Mouse (Mus musculus): ENCODE measurements around the gene Rrp1. TPM values are rescaled to one million over a fixed set of nuclear protein-coding genes. Genes with fewer than 3 reads are reported as not detected.

The Rrp1 gene
- total and polyA plus RNA-seq, 3 experiments, result 273 to 417 TPM; not detected in 1

DNA sequence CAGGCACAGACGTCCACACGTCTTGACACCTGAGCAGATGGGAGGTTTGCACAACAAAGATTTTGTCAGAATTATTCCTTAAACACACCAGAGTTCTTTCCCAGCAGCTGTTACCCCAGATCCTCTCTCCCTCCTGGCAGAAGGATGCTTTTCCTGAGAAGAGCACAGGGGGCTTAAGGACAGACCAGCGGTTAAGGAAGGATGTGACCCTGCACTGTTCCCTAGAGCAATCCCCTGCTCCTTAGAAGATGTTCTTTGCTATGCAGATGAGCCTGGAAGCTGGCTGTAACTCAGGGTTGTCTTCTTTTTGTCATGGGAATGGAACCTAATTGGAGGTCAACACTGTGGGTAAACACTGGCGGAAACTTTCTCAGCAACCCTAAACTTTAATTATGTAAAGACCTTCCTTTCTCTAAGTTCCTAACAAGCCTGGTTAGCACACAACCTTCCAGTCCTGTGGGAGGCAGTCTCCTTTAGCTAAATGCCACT lies 21.8 kb downstream of the Rrp1 start:
- Histone ChIP-seq H3K79me2 (ENCODE audit: control insufficient read depth, insufficient read depth, low read length, poor library complexity) (no peaks in the 10 kb centered on the region), H3K27me3 (ENCODE audit: control insufficient read depth in 1 of 2, insufficient read depth in 2 of 2, low read length in 2 of 2) (peaks cover 0 to 2% of the 10 kb centered on the region in 2 experiments; a peak in 3 of 4 replicates), H3K4me3 (ENCODE audit: control insufficient read depth in 1 of 2, insufficient read depth in 1 of 2, low read depth in 2 of 2, low read length in 2 of 2) (no peak overlapping the region), H3K4me1 (ENCODE audit: control insufficient read depth in 1 of 2, insufficient read depth in 2 of 2, low read length in 2 of 2) (0 out of 4 replicates have a peak, but pooled peaks cover 0 to 3% of the 10 kb centered on the region in 2 experiments), H3K9me3 (replicated peaks; ENCODE audit: insufficient read depth, low read length) (no peaks in the 10 kb centered on the region), H3K27ac (ENCODE audit: control insufficient read depth, low read depth, low read length) (no peak overlapping the region), H3K36me3 (ENCODE audit: control insufficient read depth in 1 of 2, insufficient read depth in 2 of 2, low read length in 2 of 2) (no peaks in the 10 kb centered on the region), H3K9ac (ENCODE audit: control insufficient read depth, low read depth, low read length, poor library complexity, severe bottlenecking) (no peak overlapping the region)
- no peak for DNase-seq (ENCODE audit: low read depth, low spot score)
- TF ChIP-seq BHLHE40 (IDR thresholded peaks at IDR 0.05; ENCODE audit: borderline replicate concordance, low read depth, low read length) (no peak), MAX (IDR thresholded peaks at IDR 0.05; ENCODE audit: low read length) (no peak), TBP (IDR thresholded peaks at IDR 0.05; ENCODE audit: low read depth, low read length) (no peak), TCF12 (IDR thresholded peaks at IDR 0.05; ENCODE audit: low read depth, low read length) (no peak), ZMIZ1 (IDR thresholded peaks at IDR 0.05; ENCODE audit: low read depth, low read length) (no peak), CTCF (IDR thresholded peaks at IDR 0.05 in 2 of 3, conservative IDR thresholded peaks at IDR 0.05 in 1 of 3; ENCODE audit: control insufficient read depth in 1 of 3, insufficient read depth in 1 of 3, low read depth in 2 of 3, low read length in 3 of 3, poor library complexity in 1 of 3, severe bottlenecking in 1 of 3) (no peak)

DNA sequence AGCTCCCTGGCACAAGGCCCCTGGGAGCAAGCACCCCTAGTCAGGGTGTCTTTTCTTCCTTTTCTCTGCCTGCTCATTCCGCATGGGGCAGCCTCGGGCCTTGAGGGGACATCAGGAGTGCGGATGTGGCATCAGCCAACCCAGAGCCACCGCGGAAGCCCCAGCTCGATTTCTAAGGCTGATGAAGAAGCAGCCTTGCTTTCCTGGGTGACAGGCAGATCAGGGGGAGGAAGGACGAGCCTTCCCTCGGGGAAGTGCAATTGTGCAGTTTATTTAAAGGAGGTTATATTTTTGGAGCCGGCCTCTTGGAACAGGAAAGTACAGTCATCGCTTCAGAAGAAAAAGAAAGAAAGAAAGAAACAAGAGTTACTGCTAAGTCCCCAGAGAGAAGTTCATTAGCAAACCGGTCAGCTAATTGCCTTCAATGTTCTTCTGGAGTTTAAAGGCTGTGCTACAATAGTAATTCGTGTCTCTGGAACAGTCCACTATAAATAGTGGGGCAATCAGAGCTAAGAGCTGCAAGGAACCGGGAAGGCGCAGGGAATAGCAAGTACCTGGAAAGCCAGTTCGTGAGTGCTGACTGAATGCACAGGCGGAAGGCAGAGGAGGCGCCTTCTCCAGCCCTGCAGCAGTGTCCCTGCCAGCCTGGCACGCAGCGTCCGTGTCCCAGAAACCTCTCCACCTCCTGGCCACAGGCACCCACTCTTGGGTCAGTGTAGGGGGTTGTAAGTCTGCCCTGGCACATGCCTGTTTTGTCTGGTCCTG lies 24.4 kb downstream of the Rrp1 start:
- Histone ChIP-seq H3K36me3 (ENCODE audit: control insufficient read depth in 1 of 2, insufficient read depth in 2 of 2, low read length in 2 of 2) (no peaks in the 10 kb centered on the region), H3K9me3 (replicated peaks; ENCODE audit: insufficient read depth, low read length) (no peaks in the 10 kb centered on the region), H3K27me3 (ENCODE audit: control insufficient read depth in 1 of 2, insufficient read depth in 2 of 2, low read length in 2 of 2) (peaks cover 3 to 4% of the 10 kb centered on the region in 2 experiments; a peak in 3 of 4 replicates), H3K4me3 (ENCODE audit: control insufficient read depth in 1 of 2, insufficient read depth in 1 of 2, low read depth in 2 of 2, low read length in 2 of 2) (no peak overlapping the region), H3K9ac (ENCODE audit: control insufficient read depth, low read depth, low read length, poor library complexity, severe bottlenecking) (no peak overlapping the region), H3K27ac (ENCODE audit: control insufficient read depth, low read depth, low read length) (no peak overlapping the region), H3K79me2 (ENCODE audit: control insufficient read depth, insufficient read depth, low read length, poor library complexity) (no peaks in the 10 kb centered on the region), H3K4me1 (ENCODE audit: control insufficient read depth in 1 of 2, insufficient read depth in 2 of 2, low read length in 2 of 2) (0 out of 4 replicates have a peak, but pooled peaks cover 0 to 3% of the 10 kb centered on the region in 2 experiments)
- no peak for DNase-seq (ENCODE audit: low read depth, low spot score)
- TF ChIP-seq RCOR1 (IDR thresholded peaks at IDR 0.05; ENCODE audit: low read depth, low read length) (no peak), NRF1 (IDR thresholded peaks at IDR 0.05; ENCODE audit: insufficient read depth, low read depth, low read length, poor library complexity, severe bottlenecking) (no peak), SMC3 (IDR thresholded peaks at IDR 0.05; ENCODE audit: low read depth, low read length) (no peak), KAT2A (conservative IDR thresholded peaks at IDR 0.05; ENCODE audit: low read depth, low read length) (no peak), TBP (IDR thresholded peaks at IDR 0.05; ENCODE audit: low read depth, low read length) (no peak), EP300 (IDR thresholded peaks at IDR 0.05; ENCODE audit: low read depth in 1 of 2, low read length in 2 of 2) (no peak), ELF1 (IDR thresholded peaks at IDR 0.05; ENCODE audit: low read depth, low read length) (no peak), MYC (IDR thresholded peaks at IDR 0.05; ENCODE audit: low read depth, low read length) (no peak), MAZ (IDR thresholded peaks at IDR 0.05; ENCODE audit: low read depth, low read length) (no peak), CTCF (IDR thresholded peaks at IDR 0.05 in 2 of 3, conservative IDR thresholded peaks at IDR 0.05 in 1 of 3; ENCODE audit: control insufficient read depth in 1 of 3, insufficient read depth in 1 of 3, low read depth in 2 of 3, low read length in 3 of 3, poor library complexity in 1 of 3, severe bottlenecking in 1 of 3) (no peak), MXI1 (IDR thresholded peaks at IDR 0.05; ENCODE audit: low read depth, low read length) (no peak)
